Mouse (Mus musculus) midbrain, embryonic 12.5 days (tissue): Measurements from ENCODE around the gene Ptprg. TPM values are rescaled to one million over a fixed set of nuclear protein-coding genes. Genes with fewer than 3 reads are reported as not detected.

ENCODE experiments used
- ATAC-seq: fragments of 200-750 bp; cut with Nextera tagmentation; 2 replicates; pipeline ENCODE4 v1.8.0; 2017; ENCODE audit warnings: low read depth, moderate TSS enrichment, moderate library complexity; ENCODE audit not compliant: low FRiP score
- H3K27ac ChIP-seq: fragments of 300-500 bp; sonication (generic); replicated peaks from 2 replicates; pipeline ENCODE4 v1.5.1; 2016; ENCODE audit warnings: mild to moderate bottlenecking
- H3K27me3 ChIP-seq: fragments of 300-500 bp; sonication (generic); 2 replicates; pipeline ENCODE4 v1.6.1; 2016; ENCODE audit warnings: mild to moderate bottlenecking
- H3K36me3 ChIP-seq: fragments of 300-500 bp; sonication (generic); 2 replicates; pipeline ENCODE4 v1.6.1; 2016
- H3K4me1 ChIP-seq: fragments of 300-500 bp; sonication (generic); 2 replicates; pipeline ENCODE4 v1.6.1; 2016
- H3K4me2 ChIP-seq: fragments of 300-500 bp; sonication (generic); replicated peaks from 2 replicates; pipeline ENCODE4 v1.6.1; 2016; ENCODE audit warnings: mild to moderate bottlenecking, moderate library complexity
- H3K4me3 ChIP-seq: fragments of 300-500 bp; sonication (generic); 2 replicates; pipeline ENCODE4 v1.5.1; 2016; ENCODE audit warnings: mild to moderate bottlenecking
- H3K9ac ChIP-seq: fragments of 300-500 bp; sonication (generic); replicated peaks from 2 replicates; pipeline ENCODE4 v1.6.1; 2016; ENCODE audit warnings: mild to moderate bottlenecking, moderate library complexity
- H3K9me3 ChIP-seq: fragments of 300-500 bp; sonication (generic); 2 replicates; pipeline ENCODE4 v1.6.1; 2016; ENCODE audit warnings: mild to moderate bottlenecking
- WGBS: fragments of 180-500 bp; shearing (Covaris S2); methylation state at CpG from one replicate; pipeline ENCODE4 v1.1.7; 2016; 5-methylcytosine and 5-hydroxymethylcytosine counted together
- polyA plus RNA-seq: library from polyadenylated mRNA; unstranded; fragments of >200 nt; fragmentation: Nextera tagmentation; extraction: Ambion mirVana; gene quantifications from 2 replicates; pipeline ENCODE4 v1.2.1, GENCODE M21; 2016

The Ptprg gene
- polyA plus RNA-seq, 1 experiment from 2014 or later: 47.4 TPM

DNA sequence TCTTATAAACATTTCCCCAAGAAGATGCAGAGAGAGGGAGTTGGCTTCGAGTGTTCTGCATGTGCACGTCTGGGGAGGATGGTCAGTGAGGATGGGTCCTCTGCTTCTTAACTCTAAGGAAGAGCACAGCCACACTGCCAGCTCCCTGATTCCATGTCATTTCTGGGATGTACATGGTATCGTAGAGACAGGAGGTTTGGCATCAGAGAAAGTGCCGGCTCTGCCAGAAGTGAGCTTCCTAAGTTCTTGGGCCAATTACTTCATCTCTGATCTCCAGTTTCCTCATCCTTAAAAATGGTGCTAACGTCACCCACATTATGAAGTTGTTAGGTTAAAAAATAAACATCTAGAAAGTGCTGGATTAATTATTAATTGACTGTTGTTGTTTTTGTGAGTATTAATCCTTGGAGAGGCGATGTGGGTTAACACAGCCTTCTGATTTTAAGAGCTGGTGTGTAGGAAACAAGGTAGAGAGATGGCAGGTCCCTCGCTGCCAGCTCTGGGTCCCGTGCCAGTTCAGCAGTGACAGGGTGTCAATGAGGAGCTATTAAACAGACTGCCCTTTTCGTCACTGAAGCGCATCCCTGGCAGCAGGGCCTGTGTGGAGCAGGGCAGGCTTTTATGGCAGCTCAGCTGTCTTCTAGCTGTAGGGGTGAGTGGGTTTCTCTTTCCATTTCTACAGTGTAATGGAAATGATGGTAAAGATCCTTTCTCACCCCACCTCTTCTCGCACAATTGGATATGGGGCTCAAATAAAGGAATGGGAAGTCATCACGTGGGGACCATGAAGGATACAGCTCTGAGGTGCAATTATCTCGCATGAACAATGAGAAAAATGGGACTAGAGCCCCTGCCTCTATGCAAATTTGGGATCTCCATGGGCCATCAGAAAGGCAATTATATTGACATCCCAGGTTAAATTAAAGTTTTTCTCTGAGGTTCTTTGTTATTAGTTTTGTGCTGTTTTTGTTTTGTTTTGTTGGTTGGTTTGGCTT lies 646.9 kb downstream of the Ptprg start:
- Histone ChIP-seq H3K27me3 (no peaks in the 10 kb centered on the region), H3K4me3 (no peak overlapping the region), H3K9me3 (no peaks in the 10 kb centered on the region), H3K9ac (no peak overlapping the region), H3K4me2 (no peak overlapping the region), H3K36me3 (no peaks in the 10 kb centered on the region), H3K27ac (peak overlapping the region; percentile 40), H3K4me1 (peaks cover 28% of the 10 kb centered on the region)
- 72% methylated on average over 13 of the region's 13 CpGs for WGBS
- ATAC-seq: peak; percentile 58

DNA sequence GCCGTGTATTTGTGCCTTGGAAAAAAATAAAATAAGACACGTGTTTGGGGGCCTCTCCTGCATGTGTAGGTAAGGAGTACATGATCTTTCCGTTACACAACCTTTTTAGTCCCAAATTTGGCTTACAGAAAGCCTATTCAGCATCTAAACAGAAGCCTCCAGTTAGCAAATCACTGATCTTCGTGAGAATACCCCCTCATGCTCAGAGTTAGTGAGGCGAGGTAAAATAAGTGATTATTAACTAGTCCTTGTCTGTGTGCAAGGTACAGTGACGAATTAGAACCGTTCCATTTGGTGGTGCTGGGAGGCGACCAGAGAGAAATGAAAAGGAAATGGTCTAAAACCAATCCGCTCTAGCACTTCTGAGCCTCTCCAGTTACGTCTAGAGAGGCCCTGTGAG lies 648.9 kb downstream of the Ptprg start:
- Histone ChIP-seq H3K36me3 (no peaks in the 10 kb centered on the region), H3K9me3 (no peaks in the 10 kb centered on the region), H3K9ac (no peak overlapping the region), H3K4me2 (no peak overlapping the region), H3K27ac (peak overlapping the region; percentile 20; the same call in 1 of the 2 replicates), H3K4me3 (no peak overlapping the region), H3K27me3 (no peaks in the 10 kb centered on the region), H3K4me1 (peaks cover 28% of the 10 kb centered on the region)
- ATAC-seq: no peak
- 76% methylated on average over 10 of the region's 10 CpGs for WGBS

DNA sequence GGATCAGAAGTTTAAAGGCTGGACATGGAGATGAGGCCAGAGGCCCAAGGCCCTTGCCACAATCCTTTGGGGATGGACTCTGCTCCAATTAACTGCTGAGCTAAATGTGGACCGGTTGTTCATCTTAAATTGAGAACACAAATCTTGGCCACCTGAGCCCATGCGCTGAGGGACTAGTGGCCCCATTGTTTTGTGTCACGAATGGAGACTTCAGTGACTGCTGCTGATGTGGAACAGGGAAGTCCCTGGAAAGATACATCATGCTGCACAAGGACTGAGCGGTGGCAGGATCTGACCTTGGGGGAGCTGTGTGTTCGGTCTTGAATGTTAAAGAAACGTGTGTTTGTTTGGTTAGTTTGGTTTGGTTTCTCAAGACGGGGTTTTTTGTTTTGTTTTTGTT lies 649.7 kb downstream of the Ptprg start:
- no peaks in the 10 kb centered on the region for H3K27me3 ChIP-seq
- no peak overlapping the region for H3K9ac ChIP-seq
- peaks cover 28% of the 10 kb centered on the region for H3K4me1 ChIP-seq
- no peak overlapping the region for H3K4me3 ChIP-seq
- H3K36me3 ChIP-seq: peaks cover 1% of the 10 kb centered on the region; the same call in 1 of the 2 replicates
- WGBS: 75% methylated on average over 7 of the region's 7 CpGs
- no peaks in the 10 kb centered on the region for H3K9me3 ChIP-seq
- peak overlapping the region; percentile 39 for H3K27ac ChIP-seq
- H3K4me2 ChIP-seq: no peak overlapping the region
- peak; percentile 71 for ATAC-seq

DNA sequence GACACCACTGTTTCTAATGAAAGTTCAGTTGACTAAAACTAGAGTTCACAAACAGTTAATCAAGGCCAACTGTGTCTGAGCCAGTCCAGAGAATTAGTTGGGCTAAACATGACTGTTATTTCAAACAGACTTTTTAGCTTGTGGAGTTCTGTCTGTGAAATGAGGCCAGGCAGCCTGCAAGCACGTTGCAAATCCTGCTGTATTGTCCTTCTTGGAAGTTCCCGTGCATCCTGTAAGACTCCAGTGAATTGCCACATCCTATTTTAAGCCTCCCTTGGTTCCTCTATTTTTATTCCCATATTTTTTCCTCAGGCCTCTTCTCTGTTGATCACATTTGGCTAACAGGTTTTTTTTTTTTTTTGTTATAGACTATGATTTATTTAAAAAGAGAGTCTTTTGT lies 652.8 kb downstream of the Ptprg start:
- Histone ChIP-seq H3K27ac (no peak overlapping the region), H3K4me2 (no peak overlapping the region), H3K9me3 (no peaks in the 10 kb centered on the region), H3K36me3 (peaks cover 10% of the 10 kb centered on the region; the same call in 1 of the 2 replicates), H3K4me1 (peaks cover 16% of the 10 kb centered on the region; the same call in 1 of the 2 replicates), H3K4me3 (no peak overlapping the region), H3K9ac (no peak overlapping the region), H3K27me3 (no peaks in the 10 kb centered on the region)
- 56% methylated on average over 2 of the region's 2 CpGs for WGBS
- no peak for ATAC-seq

DNA sequence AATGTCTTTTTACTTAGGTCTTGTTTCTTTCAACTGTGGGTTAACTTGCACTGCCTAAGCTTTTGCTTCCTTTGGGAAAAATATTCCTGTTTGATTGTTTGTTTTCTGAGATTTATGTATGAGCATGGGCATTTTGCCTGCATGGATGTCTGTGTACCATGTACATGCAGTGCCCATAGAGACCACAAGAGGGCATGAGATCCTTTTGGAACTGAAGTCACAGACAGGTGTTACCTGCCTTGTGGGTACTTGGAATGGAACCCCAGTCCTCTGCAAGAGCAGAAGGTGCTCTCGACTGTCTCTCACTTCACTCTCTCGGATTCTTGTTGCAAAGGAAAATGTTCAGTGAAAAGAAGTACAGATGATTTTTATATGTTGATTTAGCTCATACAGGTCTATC lies 655.2 kb downstream of the Ptprg start:
- H3K9me3 ChIP-seq: no peaks in the 10 kb centered on the region
- H3K4me3 ChIP-seq: no peak overlapping the region
- no peak overlapping the region for H3K27ac ChIP-seq
- H3K36me3 ChIP-seq: peaks cover 17% of the 10 kb centered on the region
- H3K9ac ChIP-seq: no peak overlapping the region
- no peaks in the 10 kb centered on the region for H3K4me1 ChIP-seq
- no peak for ATAC-seq
- 98% methylated on average over 2 of the region's 2 CpGs for WGBS
- H3K4me2 ChIP-seq: no peak overlapping the region
- no peaks in the 10 kb centered on the region for H3K27me3 ChIP-seq

DNA sequence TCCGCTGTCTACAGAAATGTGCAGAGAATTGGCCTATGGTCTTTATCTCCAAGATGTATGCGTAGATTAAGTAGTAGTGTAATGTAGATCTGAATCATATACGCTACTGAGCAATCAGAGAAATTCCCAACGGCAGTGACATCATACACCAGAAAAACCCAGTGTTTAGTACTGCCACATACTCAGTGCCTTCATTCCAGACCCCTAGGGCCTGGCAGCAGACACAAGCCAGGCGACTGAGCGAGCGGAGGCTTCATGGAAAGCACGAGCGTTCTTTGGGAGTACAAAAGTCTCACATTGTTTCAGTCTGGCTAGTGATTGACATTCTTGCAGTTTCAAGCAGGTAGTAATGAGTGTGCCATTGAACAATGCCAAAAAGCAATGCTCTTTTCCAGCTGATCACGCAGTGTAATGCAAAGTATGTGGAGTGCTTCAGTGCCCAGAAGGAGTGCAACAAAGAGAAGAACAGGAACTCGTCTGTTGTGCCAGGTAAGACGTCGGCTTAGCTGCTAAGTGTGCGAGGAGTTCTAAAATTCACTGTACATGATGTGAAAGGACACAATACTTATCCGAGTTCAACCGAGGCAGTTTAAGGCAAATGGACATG lies 665.3 kb downstream of the Ptprg start:
- ATAC-seq: no peak
- WGBS: 89% methylated on average over 16 of the region's 16 CpGs
- H3K27ac ChIP-seq: no peak overlapping the region
- no peak overlapping the region for H3K4me2 ChIP-seq
- H3K9ac ChIP-seq: no peak overlapping the region
- H3K27me3 ChIP-seq: no peaks in the 10 kb centered on the region
- H3K4me1 ChIP-seq: peaks cover 6% of the 10 kb centered on the region; the same call in 1 of the 2 replicates
- H3K36me3 ChIP-seq: peaks cover 12% of the 10 kb centered on the region; the same call in 1 of the 2 replicates
- no peak overlapping the region for H3K4me3 ChIP-seq
- H3K9me3 ChIP-seq: no peaks in the 10 kb centered on the region

DNA sequence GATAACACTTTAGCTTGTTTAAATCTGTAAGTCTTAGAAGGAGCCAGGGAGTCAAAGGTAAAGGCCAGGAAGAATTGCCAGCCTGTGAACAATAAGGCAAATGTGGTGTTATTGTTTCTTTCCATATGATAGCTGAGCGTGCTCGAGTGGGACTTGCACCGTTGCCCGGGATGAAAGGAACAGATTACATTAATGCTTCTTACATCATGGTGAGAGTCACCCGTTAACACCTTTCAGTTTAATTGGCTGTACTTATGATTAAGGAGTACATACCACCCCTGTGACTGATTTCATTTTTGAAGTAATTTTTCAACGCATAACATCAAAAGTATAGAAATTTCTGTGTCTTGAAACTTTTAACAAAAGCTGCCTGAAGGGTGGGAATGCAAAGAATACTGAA lies 666.5 kb downstream of the Ptprg start:
- peaks cover 6% of the 10 kb centered on the region; the same call in 1 of the 2 replicates for H3K4me1 ChIP-seq
- no peak overlapping the region for H3K4me2 ChIP-seq
- no peak for ATAC-seq
- no peaks in the 10 kb centered on the region for H3K9me3 ChIP-seq
- H3K4me3 ChIP-seq: no peak overlapping the region
- peaks cover 12% of the 10 kb centered on the region; the same call in 1 of the 2 replicates for H3K36me3 ChIP-seq
- no peak overlapping the region for H3K27ac ChIP-seq
- no peaks in the 10 kb centered on the region for H3K27me3 ChIP-seq
- WGBS: 55% methylated on average over 6 of the region's 6 CpGs
- no peak overlapping the region for H3K9ac ChIP-seq

DNA sequence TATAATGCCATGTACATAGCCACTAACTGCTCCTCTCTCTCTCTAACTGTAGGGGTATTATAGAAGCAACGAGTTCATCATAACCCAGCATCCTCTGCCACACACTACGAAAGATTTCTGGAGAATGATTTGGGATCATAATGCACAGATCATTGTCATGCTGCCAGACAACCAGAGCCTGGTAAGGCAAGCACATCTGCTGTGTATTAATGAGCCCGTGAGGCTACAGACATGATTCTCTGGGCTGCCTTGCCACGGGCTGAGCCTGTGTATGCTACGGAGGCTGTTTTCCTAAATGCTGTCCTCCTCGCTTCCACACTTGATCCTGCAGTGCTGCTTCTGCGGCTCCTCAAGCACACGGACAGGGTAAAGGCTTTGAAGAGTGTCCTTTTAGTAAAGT lies 667.2 kb downstream of the Ptprg start:
- ATAC-seq: 0 out of 2 replicates have a peak, but pooled peaks have one; percentile 44

DNA sequence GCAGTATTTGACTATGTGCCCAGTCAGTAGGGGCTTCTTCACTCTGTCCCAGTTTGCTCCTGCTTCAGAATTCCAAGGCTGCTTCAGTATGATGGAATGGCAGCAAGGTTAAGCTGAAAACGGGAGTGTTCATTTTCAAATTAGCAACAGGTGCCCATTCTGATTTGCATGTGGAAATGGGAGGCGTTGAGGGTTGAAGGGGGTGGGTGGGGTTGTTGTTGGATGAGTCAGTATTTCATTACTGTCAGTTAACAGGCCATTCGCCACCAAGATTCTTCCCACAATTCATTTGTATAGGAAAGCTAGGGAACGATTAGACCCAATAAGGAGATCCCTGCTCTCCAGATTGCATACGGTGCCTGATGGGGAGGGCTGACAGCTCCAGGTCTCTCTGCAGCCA lies 668.2 kb downstream of the Ptprg start:
- no peak overlapping the region for H3K4me3 ChIP-seq
- H3K4me2 ChIP-seq: no peak overlapping the region
- H3K4me1 ChIP-seq: peaks cover 6% of the 10 kb centered on the region; the same call in 1 of the 2 replicates
- no peak overlapping the region for H3K9ac ChIP-seq
- no peaks in the 10 kb centered on the region for H3K9me3 ChIP-seq
- no peak overlapping the region for H3K27ac ChIP-seq
- WGBS: 83% methylated on average over 5 of the region's 5 CpGs
- H3K27me3 ChIP-seq: no peaks in the 10 kb centered on the region
- peaks cover 28% of the 10 kb centered on the region for H3K36me3 ChIP-seq
- ATAC-seq: no peak

More for the DNA sequence above, 667.2 kb downstream of the Ptprg start:
- no peak overlapping the region for H3K9ac ChIP-seq
- no peaks in the 10 kb centered on the region for H3K9me3 ChIP-seq
- WGBS: 71% methylated on average over 8 of the region's 8 CpGs
- H3K36me3 ChIP-seq: peaks cover 18% of the 10 kb centered on the region; the same call in 1 of the 2 replicates
- peaks cover 6% of the 10 kb centered on the region; the same call in 1 of the 2 replicates for H3K4me1 ChIP-seq
- no peak overlapping the region for H3K4me2 ChIP-seq
- H3K27ac ChIP-seq: no peak overlapping the region
- no peaks in the 10 kb centered on the region for H3K27me3 ChIP-seq
- no peak overlapping the region for H3K4me3 ChIP-seq

DNA sequence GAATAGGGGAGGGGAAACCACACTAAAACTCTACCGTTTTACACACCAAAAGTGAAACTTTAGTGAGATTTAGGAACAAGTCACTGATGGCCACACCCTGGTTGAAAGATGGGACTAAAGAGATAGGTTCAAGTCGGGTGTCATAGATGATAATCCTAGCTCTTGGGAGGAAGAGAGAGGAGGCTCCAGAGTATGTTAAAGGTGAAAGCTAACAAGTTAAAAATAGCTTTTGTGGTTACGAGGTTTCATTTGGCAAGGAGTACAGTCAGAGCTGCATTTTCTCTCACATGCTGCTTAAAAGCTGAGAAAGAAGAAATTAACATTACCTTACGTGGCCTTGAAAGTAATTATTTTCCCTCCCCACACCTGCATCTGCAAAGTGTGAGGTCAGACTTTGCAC lies 690.4 kb downstream of the Ptprg start:
- Histone ChIP-seq H3K4me3 (no peak overlapping the region), H3K9me3 (no peaks in the 10 kb centered on the region), H3K27me3 (no peaks in the 10 kb centered on the region), H3K4me2 (no peak overlapping the region), H3K36me3 (peaks cover 3% of the 10 kb centered on the region; the same call in 1 of the 2 replicates), H3K9ac (no peak overlapping the region), H3K4me1 (peaks cover 8% of the 10 kb centered on the region; the same call in 1 of the 2 replicates), H3K27ac (no peak overlapping the region)
- no peak for ATAC-seq
- 86% methylated on average over 4 of the region's 4 CpGs for WGBS

DNA sequence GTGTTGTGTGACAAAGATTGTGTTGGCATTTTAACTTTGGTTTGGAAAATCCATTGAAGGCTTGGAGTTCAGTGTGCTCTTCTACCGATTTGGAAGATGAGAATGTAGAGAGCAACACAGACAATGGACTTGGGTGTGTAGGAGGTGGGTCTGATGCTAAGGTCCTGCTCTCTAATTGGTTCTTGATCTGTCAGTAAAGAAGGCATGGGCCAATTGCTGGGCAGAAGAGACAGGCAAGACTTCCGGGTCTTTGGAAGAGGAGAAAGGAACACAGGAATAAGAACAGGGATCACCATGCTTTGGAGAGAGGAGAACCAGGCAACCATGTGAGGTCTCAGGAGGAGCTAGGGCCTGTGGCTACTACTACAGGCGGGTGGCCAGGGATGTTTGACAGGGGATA lies 722.7 kb downstream of the Ptprg start:
- no peak for ATAC-seq
- Histone ChIP-seq H3K9me3 (no peaks in the 10 kb centered on the region), H3K27ac (no peak overlapping the region), H3K4me1 (no peaks in the 10 kb centered on the region), H3K9ac (no peak overlapping the region), H3K27me3 (0 out of 2 replicates have a peak, but pooled peaks cover 2% of the 10 kb centered on the region), H3K4me3 (no peak overlapping the region), H3K4me2 (no peak overlapping the region), H3K36me3 (no peaks in the 10 kb centered on the region)
- WGBS: 74% methylated on average over 3 of the region's 3 CpGs

DNA sequence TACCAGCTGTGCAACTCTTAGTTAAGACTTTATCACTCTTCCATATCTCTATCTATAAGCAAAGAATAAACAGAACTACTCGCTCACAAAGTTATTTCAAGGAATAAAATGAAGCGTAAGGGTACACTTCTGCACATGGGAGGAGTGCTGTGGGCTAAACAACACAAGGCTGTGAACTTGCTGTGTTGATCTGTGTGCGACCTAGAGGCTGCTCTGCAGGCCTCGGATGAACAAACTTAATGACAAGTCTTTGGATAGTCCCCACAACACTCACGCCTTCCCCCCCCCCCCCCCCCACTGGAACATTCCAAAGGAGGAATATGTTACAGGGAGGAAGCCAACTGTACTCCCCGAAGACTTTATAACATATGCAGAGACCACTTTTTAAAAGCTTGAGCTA lies 730.3 kb downstream of the Ptprg start, which contains the start of gene Gm49355:
Gm49355 (plus strand) TSS at position 336 of the 400 bp plus-strand sequence.
- Histone ChIP-seq H3K9me3 (no peaks in the 10 kb centered on the region), H3K4me1 (no peaks in the 10 kb centered on the region), H3K4me2 (peak within 1 kb of the TSS; percentile 83), H3K36me3 (no peaks in the 10 kb centered on the region), H3K27ac (peak within 1 kb of the TSS; percentile 79), H3K27me3 (peaks cover 2% of the 10 kb centered on the region; the same call in 1 of the 2 replicates), H3K4me3 (peak within 1 kb of the TSS; percentile 68), H3K9ac (peak within 1 kb of the TSS; percentile 85)
- WGBS: 72% methylated on average over 6 of the region's 6 CpGs
- peak; percentile 61 for ATAC-seq
